Mouse (Mus musculus) MEL (cell line): Measurements from ENCODE around the gene Pramel1. TPM values are rescaled to one million over a fixed set of nuclear protein-coding genes. Genes with fewer than 3 reads are reported as not detected.

Experiments
- DNase-seq: peaks from one replicate; pipeline ENCODE4 v3.0.0; 2011; ENCODE audit warnings: low read depth, low spot score
- H3K27ac ChIP-seq: 2 replicates; pipeline ENCODE4 v1.5.1; 2012; ENCODE audit warnings: low read depth, mild to moderate bottlenecking, control low read depth, low read length, moderate library complexity; ENCODE audit not compliant: control insufficient read depth
- H3K27me3 ChIP-seq, 2 experiments: fragments of 150-350 bp in 1 of 2; sonication (generic) in 1 of 2; 2 replicates each; pipeline ENCODE4 v1.6.1; 2012; ENCODE audit warnings: low read length in 2 of 2, mild to moderate bottlenecking in 2 of 2, improper control_type of control experiment in 1 of 2, moderate library complexity in 1 of 2; ENCODE audit not compliant: insufficient read depth in 2 of 2, control insufficient read depth in 1 of 2
- H3K36me3 ChIP-seq, 2 experiments: 2 replicates each; pipeline ENCODE4 v1.6.1; 2012 to 2014; ENCODE audit warnings: low read length in 2 of 2, improper control_type of control experiment in 1 of 2, inconsistent platforms in 1 of 2, mild to moderate bottlenecking in 1 of 2; ENCODE audit not compliant: insufficient read depth in 2 of 2, control insufficient read depth in 1 of 2
- H3K4me1 ChIP-seq, 2 experiments: fragments of 150-350 bp in 1 of 2; sonication (generic) in 1 of 2; 2 replicates each; pipeline ENCODE4 v1.6.1; 2012; ENCODE audit warnings: low read length in 2 of 2, improper control_type of control experiment in 1 of 2, mild to moderate bottlenecking in 1 of 2; ENCODE audit not compliant: insufficient read depth in 2 of 2, control insufficient read depth in 1 of 2
- H3K4me3 ChIP-seq, 2 experiments: fragments of 150-350 bp in 1 of 2; sonication (generic) in 1 of 2; 2 replicates each; pipeline ENCODE4 v1.5.1; 2012; ENCODE audit warnings: low read depth in 2 of 2, low read length in 2 of 2, mild to moderate bottlenecking in 2 of 2, moderate library complexity in 2 of 2, control low read depth in 1 of 2, improper control_type of control experiment in 1 of 2; ENCODE audit not compliant: control insufficient read depth in 1 of 2, insufficient read depth in 1 of 2
- H3K79me2 ChIP-seq: 2 replicates; pipeline ENCODE4 v1.6.1; 2012; ENCODE audit warnings: mild to moderate bottlenecking, low read length, moderate library complexity; ENCODE audit not compliant: control insufficient read depth, poor library complexity, insufficient read depth
- H3K9ac ChIP-seq: 2 replicates; pipeline ENCODE4 v1.6.1; 2012; ENCODE audit warnings: low read depth, mild to moderate bottlenecking, control low read depth, low read length, moderate library complexity; ENCODE audit not compliant: control insufficient read depth, poor library complexity, severe bottlenecking
- H3K9me3 ChIP-seq: fragments of 150-350 bp; sonication (generic); replicated peaks from 2 replicates; pipeline ENCODE4 v1.6.1; 2012; ENCODE audit warnings: mild to moderate bottlenecking, low read length, improper control_type of control experiment, moderate library complexity; ENCODE audit not compliant: insufficient read depth
- BHLHE40 ChIP-seq: IDR thresholded peaks from 2 replicates; pipeline ENCODE4 v1.6.1; 2012; ENCODE audit warnings: low read depth, mild to moderate bottlenecking, inconsistent platforms, low read length, improper control_type of control experiment, borderline replicate concordance
- CHD1 ChIP-seq: IDR thresholded peaks from 2 replicates; pipeline ENCODE4 v1.6.1; 2012; ENCODE audit warnings: low read depth, mild to moderate bottlenecking, inconsistent platforms, low read length, improper control_type of control experiment
- CTCF ChIP-seq, 3 experiments: IDR thresholded peaks in 2 of 3; conservative IDR thresholded peaks in 1 of 3; 2 replicates each; pipeline ENCODE4 v1.5.1; 2011 to 2012; ENCODE audit warnings: low read length in 3 of 3, low read depth in 2 of 3, mild to moderate bottlenecking in 2 of 3, improper control_type of control experiment in 1 of 3, inconsistent platforms in 1 of 3, mixed read lengths in 1 of 3, moderate library complexity in 1 of 3; ENCODE audit not compliant: control insufficient read depth in 1 of 3, insufficient read depth in 1 of 3, poor library complexity in 1 of 3, severe bottlenecking in 1 of 3
- ELF1 ChIP-seq: IDR thresholded peaks from 2 replicates; pipeline ENCODE4 v1.6.1; 2014; ENCODE audit warnings: low read depth, mild to moderate bottlenecking, inconsistent platforms, low read length, improper control_type of control experiment, moderate library complexity
- EP300 ChIP-seq, 2 experiments: IDR thresholded peaks; 2 replicates each; pipeline ENCODE4 v1.6.1; 2011; ENCODE audit warnings: improper control_type of control experiment in 2 of 2, low read length in 2 of 2, low read depth in 1 of 2, mild to moderate bottlenecking in 1 of 2
- ETS1 ChIP-seq: IDR thresholded peaks from 2 replicates; pipeline ENCODE4 v1.6.1; 2012; ENCODE audit warnings: low read depth, mild to moderate bottlenecking, inconsistent platforms, low read length, improper control_type of control experiment, moderate library complexity
- GATA1 ChIP-seq: IDR thresholded peaks from 2 replicates; pipeline ENCODE4 v1.6.1; 2011; ENCODE audit warnings: low read depth, low read length, improper control_type of control experiment
- KAT2A ChIP-seq: conservative IDR thresholded peaks from 2 replicates; pipeline ENCODE4 v1.6.1; 2012; ENCODE audit warnings: low read depth, low read length, improper control_type of control experiment, inconsistent platforms
- MAFK ChIP-seq: IDR thresholded peaks from 2 replicates; pipeline ENCODE4 v1.6.1; 2011; ENCODE audit warnings: low read depth, mild to moderate bottlenecking, low read length, improper control_type of control experiment, borderline replicate concordance
- MAX ChIP-seq: IDR thresholded peaks from 2 replicates; pipeline ENCODE4 v1.6.1; 2011; ENCODE audit warnings: low read length, improper control_type of control experiment
- MAZ ChIP-seq: IDR thresholded peaks from 2 replicates; pipeline ENCODE4 v1.6.1; 2012; ENCODE audit warnings: low read depth, mild to moderate bottlenecking, inconsistent platforms, low read length, improper control_type of control experiment
- MXI1 ChIP-seq: IDR thresholded peaks from 2 replicates; pipeline ENCODE4 v1.6.1; 2011; ENCODE audit warnings: mild to moderate bottlenecking, low read depth, low read length, improper control_type of control experiment
- MYC ChIP-seq: IDR thresholded peaks from 2 replicates; pipeline ENCODE4 v1.6.1; 2011; ENCODE audit warnings: low read depth, mild to moderate bottlenecking, low read length, improper control_type of control experiment, moderate library complexity
- POLR2A ChIP-seq, 2 experiments: IDR thresholded peaks; 2 replicates each; pipeline ENCODE4 v1.6.1; 2011 to 2012; ENCODE audit warnings: low read length in 2 of 2, mild to moderate bottlenecking in 2 of 2, control low read depth in 1 of 2, improper control_type of control experiment in 1 of 2, low read depth in 1 of 2, moderate library complexity in 1 of 2; ENCODE audit not compliant: control insufficient read depth in 1 of 2, insufficient read depth in 1 of 2, poor library complexity in 1 of 2
- POLR2AphosphoS5 ChIP-seq: IDR thresholded peaks from 2 replicates; pipeline ENCODE4 v1.6.1; 2012; ENCODE audit warnings: low read depth, borderline replicate concordance, mild to moderate bottlenecking, inconsistent platforms, low read length, moderate library complexity, mixed read lengths
- RAD21 ChIP-seq: IDR thresholded peaks from 2 replicates; pipeline ENCODE4 v1.6.1; 2011; ENCODE audit warnings: mild to moderate bottlenecking, low read depth, low read length, improper control_type of control experiment
- RCOR1 ChIP-seq: IDR thresholded peaks from 2 replicates; pipeline ENCODE4 v1.6.1; 2012; ENCODE audit warnings: low read depth, mild to moderate bottlenecking, inconsistent platforms, low read length, improper control_type of control experiment
- SMC3 ChIP-seq: IDR thresholded peaks from 2 replicates; pipeline ENCODE4 v1.6.1; 2011; ENCODE audit warnings: low read depth, low read length, improper control_type of control experiment
- TAL1 ChIP-seq: IDR thresholded peaks from 2 replicates; pipeline ENCODE4 v1.6.1; 2012; ENCODE audit warnings: mild to moderate bottlenecking, inconsistent platforms, low read length, moderate library complexity, mixed read lengths
- TBP ChIP-seq: IDR thresholded peaks from 2 replicates; pipeline ENCODE4 v1.8.0; 2011; ENCODE audit warnings: low read depth, low read length, improper control_type of control experiment
- TCF12 ChIP-seq: IDR thresholded peaks from 2 replicates; pipeline ENCODE4 v1.6.1; 2014; ENCODE audit warnings: low read depth, mild to moderate bottlenecking, inconsistent platforms, low read length, improper control_type of control experiment, moderate library complexity
- UBTF ChIP-seq: IDR thresholded peaks from 2 replicates; pipeline ENCODE4 v1.6.1; 2012; ENCODE audit warnings: low read depth, mild to moderate bottlenecking, inconsistent platforms, low read length, improper control_type of control experiment, moderate library complexity, borderline replicate concordance; ENCODE audit not compliant: insufficient read depth
- USF1 ChIP-seq: IDR thresholded peaks from 2 replicates; pipeline ENCODE4 v1.6.1; 2014; ENCODE audit warnings: low read depth, mild to moderate bottlenecking, inconsistent platforms, low read length, improper control_type of control experiment, moderate library complexity
- ZC3H11A ChIP-seq: IDR thresholded peaks from 2 replicates; pipeline ENCODE4 v1.6.1; 2012; ENCODE audit warnings: low read depth, mild to moderate bottlenecking, inconsistent platforms, low read length, improper control_type of control experiment
- ZNF384 ChIP-seq: IDR thresholded peaks from 2 replicates; pipeline ENCODE4 v1.6.1; 2012; ENCODE audit warnings: low read depth, mild to moderate bottlenecking, inconsistent platforms, low read length, improper control_type of control experiment
- polyA plus RNA-seq, 2 experiments: library from polyadenylated mRNA; stranded (reverse) in 1 of 2; unstranded in 1 of 2; fragments of >175 nt in 1 of 2; fragments of >200 nt in 1 of 2; gene quantifications; 2 replicates each; pipeline versions ENCODE4 v1.2.1 to v1.2.4; 2012; ENCODE audit warnings: low replicate concordance in 2 of 2, low read depth in 1 of 2; ENCODE audit not compliant: insufficient read length in 2 of 2, insufficient read depth in 1 of 2, missing spikeins in 1 of 2
- total RNA-seq: library from RNA; depleted of rRNA; stranded (reverse); fragments of 300-350 nt; gene quantifications from 2 replicates; pipeline ENCODE4 v1.2.3, GENCODE M21; 2012

The Pramel1 gene
- total and polyA plus RNA-seq, 3 experiments, result not detected

DNA sequence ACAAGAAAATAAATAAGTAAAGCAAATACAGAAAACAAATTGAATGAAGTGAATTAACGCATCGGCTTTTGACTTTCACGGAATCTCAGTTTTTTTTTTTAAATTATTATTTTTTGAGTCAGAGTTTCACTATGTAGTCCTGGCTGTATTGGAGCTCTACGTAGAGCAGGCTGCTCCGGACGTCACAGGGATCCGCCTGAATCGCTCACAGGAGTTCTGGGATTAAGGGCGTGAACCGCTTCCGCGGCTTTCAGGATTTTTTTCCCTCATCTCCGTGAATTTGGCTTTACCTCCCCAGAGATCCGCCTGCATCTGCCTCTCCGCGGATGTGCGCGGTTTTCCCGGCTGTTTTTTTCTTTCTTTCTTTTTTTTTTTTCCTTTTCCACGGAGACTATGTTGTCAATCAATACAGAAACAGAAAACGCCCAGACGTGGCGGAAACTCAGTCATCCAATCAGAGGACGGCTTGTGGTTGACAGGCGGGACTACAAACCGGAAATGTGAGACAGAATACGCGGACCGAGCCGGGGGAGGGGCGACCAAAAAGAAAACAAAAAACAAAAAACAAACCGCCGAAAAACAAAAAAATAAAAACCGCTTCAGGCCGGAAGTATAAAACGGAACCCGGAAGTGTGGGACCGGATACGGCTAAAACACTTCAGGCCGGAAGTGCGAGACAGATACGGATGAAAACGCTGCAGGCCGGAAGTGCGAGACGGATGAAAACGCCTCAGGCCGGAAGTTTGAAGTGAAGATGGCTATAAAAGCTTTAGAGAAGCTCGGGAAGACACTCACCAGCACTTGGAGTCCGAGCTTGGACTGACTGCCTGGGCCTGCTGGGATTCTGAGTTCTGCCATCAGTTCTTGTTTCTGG is 18.2 kb downstream of the Pramel1 start, which contains the start of gene Pramef8:
Gene Pramef8 (plus strand): TSS at position 208 of the 874 bp plus-strand sequence.
- Histone ChIP-seq H3K4me3 (no peak within 1 kb of the TSS), H3K27me3 (no peaks in the 10 kb centered on the region), H3K79me2 (no peaks in the 10 kb centered on the region), H3K4me1 (no peaks in the 10 kb centered on the region), H3K9me3 (no peaks in the 10 kb centered on the region), H3K36me3 (no peaks in the 10 kb centered on the region), H3K9ac (no peak within 1 kb of the TSS), H3K27ac (no peak within 1 kb of the TSS)
- no peak for DNase-seq
- TF ChIP-seq RAD21 (no peak), MAZ (no peak), UBTF (no peak), POLR2A (IDR thresholded peaks at IDR 0.05; ENCODE audit: control insufficient read depth in 1 of 2, insufficient read depth in 1 of 2, low read depth in 1 of 2, low read length in 2 of 2, poor library complexity in 1 of 2) (no peak), CHD1 (no peak), TAL1 (no peak), KAT2A (no peak), MYC (no peak), MAFK (no peak), ZC3H11A (no peak), ZNF384 (no peak), TCF12 (no peak), TBP (no peak)

DNA sequence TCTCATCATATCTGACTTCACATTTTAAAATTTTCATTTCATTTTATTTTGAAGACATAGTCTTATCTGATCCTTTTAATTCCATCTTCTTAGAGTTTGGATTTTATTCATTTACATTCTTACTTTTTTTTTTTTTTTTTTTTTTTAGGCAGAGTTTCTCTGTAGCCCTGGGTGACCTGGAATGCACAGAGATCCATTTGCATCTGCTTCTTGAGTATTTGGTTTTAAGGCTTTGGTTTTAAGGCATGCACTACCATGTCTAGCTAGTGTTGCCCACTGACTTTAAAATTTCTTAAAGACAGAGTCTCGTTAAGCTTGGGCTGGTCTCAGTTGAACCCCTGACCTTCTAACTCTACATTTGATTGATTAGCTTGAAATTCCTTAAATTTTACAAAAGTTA is 19.4 kb downstream of the Pramel1 start:
- Histone ChIP-seq H3K27ac (no peak overlapping the region), H3K9ac (no peak overlapping the region), H3K36me3 (no peaks in the 10 kb centered on the region), H3K4me3 (no peak overlapping the region), H3K27me3 (no peaks in the 10 kb centered on the region), H3K9me3 (no peaks in the 10 kb centered on the region), H3K79me2 (no peaks in the 10 kb centered on the region), H3K4me1 (no peaks in the 10 kb centered on the region)
- no peak for TF ChIP-seq RCOR1
- TF ChIP-seq MXI1, result no peak
- TF ChIP-seq ETS1, result no peak
- no peak for TF ChIP-seq USF1
- no peak for TF ChIP-seq MAX
- TF ChIP-seq ZNF384, result no peak
- no peak for TF ChIP-seq EP300 (IDR thresholded peaks at IDR 0.05; ENCODE audit: low read depth in 1 of 2, low read length in 2 of 2)
- no peak for TF ChIP-seq GATA1
- no peak for TF ChIP-seq KAT2A
- TF ChIP-seq CTCF (IDR thresholded peaks at IDR 0.05 in 2 of 3, conservative IDR thresholded peaks at IDR 0.05 in 1 of 3; ENCODE audit: control insufficient read depth in 1 of 3, insufficient read depth in 1 of 3, low read depth in 2 of 3, low read length in 3 of 3, poor library complexity in 1 of 3, severe bottlenecking in 1 of 3), result no peak
- no peak for TF ChIP-seq RAD21
- no peak for TF ChIP-seq BHLHE40
- TF ChIP-seq POLR2AphosphoS5, result no peak
- TF ChIP-seq UBTF, result no peak
- TF ChIP-seq SMC3, result no peak
- no peak for TF ChIP-seq MAFK
- no peak for TF ChIP-seq CHD1
- no peak for TF ChIP-seq ELF1
- DNase-seq, result no peak
